9 mouse cellular contexts compared by ENCODE assay signal in the genomic region with DNA sequence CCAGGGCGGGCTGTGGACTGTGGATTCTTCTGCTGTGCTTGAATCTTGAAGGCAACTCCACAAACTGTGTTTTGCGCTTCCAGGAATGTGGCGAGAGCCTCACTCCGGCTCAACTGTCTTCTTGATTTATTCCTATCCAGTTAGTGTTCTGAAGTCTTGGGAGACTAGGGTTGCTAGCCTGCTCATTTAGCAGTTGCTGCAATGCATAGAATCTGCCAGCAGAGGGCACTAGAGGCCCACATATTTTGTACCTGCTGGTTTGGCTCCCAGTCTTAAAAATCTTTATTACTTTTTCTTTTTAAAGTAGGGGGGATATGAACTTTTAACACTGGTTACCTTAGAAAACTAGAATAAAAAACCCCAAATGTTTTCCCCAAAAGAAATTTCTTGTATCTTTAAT.
DNase-seq lines count a peak whose midpoint lies in the region; ATAC-seq and TF ChIP-seq lines count a peak whose summit lies in the region.
"Had no signal": no experiment of that assay in that cellular context is flagged by ENCODE, and none has a peak within 500 bp of the region (broad histone marks: within the 10 kb centered on the region; RNA-seq: fewer than 3 reads in every experiment).

No protein-coding gene starts in this region.

- no peaks in the 10 kb centered on the region for H3K79me2 ChIP-seq in MEL (ENCODE audit: control insufficient read depth, insufficient read depth, low read length, poor library complexity)

- H3K27ac ChIP-seq in MEL (ENCODE audit: control insufficient read depth, low read depth, low read length) = no peak overlapping the region
- no peak overlapping the region for H3K27ac ChIP-seq in embryonic facial prominence, embryonic 11.5 days (replicated peaks; ENCODE audit: low read depth, low read length)
- no peak overlapping the region for H3K27ac ChIP-seq in hindbrain, embryonic 11.5 days (ENCODE audit: low read depth, low read length)
- H3K27ac ChIP-seq: liver, embryonic 15.5 days had no signal

- no peaks in the 10 kb centered on the region for H3K4me1 ChIP-seq in MEL (ENCODE audit: control insufficient read depth in 1 of 2, insufficient read depth in 2 of 2, low read length in 2 of 2)
- H3K4me1 ChIP-seq in embryonic facial prominence, embryonic 11.5 days (ENCODE audit: control insufficient read depth, insufficient read depth, low read length) = no peaks in the 10 kb centered on the region
- no peaks in the 10 kb centered on the region for H3K4me1 ChIP-seq in hindbrain, embryonic 11.5 days (replicated peaks; ENCODE audit: control insufficient read depth, insufficient read depth, low read length)
- H3K4me1 ChIP-seq: liver, embryonic 15.5 days had no signal

- TF ChIP-seq EP300 in MEL (IDR thresholded peaks at IDR 0.05; ENCODE audit: low read depth in 1 of 2, low read length in 2 of 2) = no peak

- H3K9me3 ChIP-seq in MEL (replicated peaks; ENCODE audit: insufficient read depth, low read length) = no peaks in the 10 kb centered on the region
- H3K9me3 ChIP-seq in embryonic facial prominence, embryonic 11.5 days (replicated peaks; ENCODE audit: control insufficient read depth, low read length) = no peaks in the 10 kb centered on the region
- H3K9me3 ChIP-seq in hindbrain, embryonic 11.5 days (ENCODE audit: control insufficient read depth, low read length) = no peaks in the 10 kb centered on the region
- H3K9me3 ChIP-seq: liver, embryonic 15.5 days had no signal

- TF ChIP-seq RAD21 in MEL (IDR thresholded peaks at IDR 0.05; ENCODE audit: low read depth, low read length) = peak; percentile 89

- TF ChIP-seq POLR2A in MEL (IDR thresholded peaks at IDR 0.05; ENCODE audit: control insufficient read depth in 1 of 2, insufficient read depth in 1 of 2, low read depth in 1 of 2, low read length in 2 of 2, poor library complexity in 1 of 2) = no peak

- ATAC-seq in embryonic facial prominence, embryonic 11.5 days (replicated peaks; ENCODE audit: insufficient number of reproducible peaks, low FRiP score, low TSS enrichment, low read depth) = no peak
- 0 out of 2 replicates have a peak, but pooled peaks have one; percentile 28 for ATAC-seq in hindbrain, embryonic 11.5 days (ENCODE audit: low FRiP score)
- ATAC-seq in monocyte, adult 5-6 weeks (replicated peaks; ENCODE audit: insufficient number of reproducible peaks, low FRiP score, low TSS enrichment, poor library complexity, severe bottlenecking) = no peak

- peak; percentile 44 for DNase-seq in MEL (ENCODE audit: low read depth, low spot score)
- peak; percentile 74 to 85 for DNase-seq in adrenal gland, postnatal 36 days
- DNase-seq in embryonic facial prominence, embryonic 11.5 days (ENCODE audit: low spot score) = peak; percentile 83
- peak; percentile 81 for DNase-seq in hindbrain, embryonic 11.5 days (ENCODE audit: low spot score)
- peak; percentile 86 to 89 for DNase-seq in layer of hippocampus, postnatal 10 days (ENCODE audit: low spot score in 2 of 2)
- peak; percentile 79 for DNase-seq in mesoderm, embryonic 11.5 days (ENCODE audit: low read depth, low spot score)
- peak; percentile 9 for DNase-seq in spleen, adult 12 weeks (ENCODE audit: low spot score)

- H3K4me3 ChIP-seq in MEL (ENCODE audit: control insufficient read depth in 1 of 2, insufficient read depth in 1 of 2, low read depth in 2 of 2, low read length in 2 of 2) = no peak overlapping the region
- no peak overlapping the region for H3K4me3 ChIP-seq in embryonic facial prominence, embryonic 11.5 days (ENCODE audit: low read depth, low read length)
- no peak overlapping the region for H3K4me3 ChIP-seq in hindbrain, embryonic 11.5 days (ENCODE audit: low read depth, low read length)
- H3K4me3 ChIP-seq: liver, embryonic 15.5 days had no signal

- 30% methylated on average over 4 of the region's 4 CpGs for WGBS in embryonic facial prominence, embryonic 11.5 days
- WGBS in hindbrain, embryonic 11.5 days = 39% methylated on average over 4 of the region's 4 CpGs

- no peak overlapping the region for H3K9ac ChIP-seq in MEL (ENCODE audit: control insufficient read depth, low read depth, low read length, poor library complexity, severe bottlenecking)
- no peak overlapping the region for H3K9ac ChIP-seq in embryonic facial prominence, embryonic 11.5 days (replicated peaks; ENCODE audit: low read length)
- H3K9ac ChIP-seq in hindbrain, embryonic 11.5 days (ENCODE audit: low read depth, low read length) = no peak overlapping the region
- H3K9ac ChIP-seq: liver, embryonic 15.5 days had no signal

- no peaks in the 10 kb centered on the region for H3K27me3 ChIP-seq in MEL (ENCODE audit: control insufficient read depth in 1 of 2, insufficient read depth in 2 of 2, low read length in 2 of 2)
- H3K27me3 ChIP-seq in embryonic facial prominence, embryonic 11.5 days (ENCODE audit: control insufficient read depth, insufficient read depth, low read length) = no peaks in the 10 kb centered on the region
- no peaks in the 10 kb centered on the region for H3K27me3 ChIP-seq in hindbrain, embryonic 11.5 days (ENCODE audit: control insufficient read depth, insufficient read depth, low read length)
- H3K27me3 ChIP-seq: liver, embryonic 15.5 days had no signal

- H3K36me3 ChIP-seq in MEL (ENCODE audit: control insufficient read depth in 1 of 2, insufficient read depth in 2 of 2, low read length in 2 of 2) = no peaks in the 10 kb centered on the region
- H3K36me3 ChIP-seq in embryonic facial prominence, embryonic 11.5 days (replicated peaks; ENCODE audit: control insufficient read depth, insufficient read depth, low read depth, low read length) = no peaks in the 10 kb centered on the region
- H3K36me3 ChIP-seq in hindbrain, embryonic 11.5 days (ENCODE audit: control insufficient read depth, insufficient read depth, low read length) = no peaks in the 10 kb centered on the region
- H3K36me3 ChIP-seq: liver, embryonic 15.5 days had no signal

- peak; percentile 77 to 81 (median 77) for TF ChIP-seq CTCF in MEL (IDR thresholded peaks at IDR 0.05 in 2 of 3, conservative IDR thresholded peaks at IDR 0.05 in 1 of 3; ENCODE audit: control insufficient read depth in 1 of 3, insufficient read depth in 1 of 3, low read depth in 2 of 3, low read length in 3 of 3, poor library complexity in 1 of 3, severe bottlenecking in 1 of 3)

- no peak overlapping the region for H3K4me2 ChIP-seq in embryonic facial prominence, embryonic 11.5 days (ENCODE audit: low read depth, low read length)
- H3K4me2 ChIP-seq in hindbrain, embryonic 11.5 days (replicated peaks; ENCODE audit: low read depth, low read length) = no peak overlapping the region
- H3K4me2 ChIP-seq: liver, embryonic 15.5 days had no signal

TF ChIP-seq in MEL, 35 proteins besides CTCF, POLR2A, EP300 and RAD21:
- no peak for TF ChIP-seq HCFC1 (IDR thresholded peaks at IDR 0.05; ENCODE audit: low read depth, low read length)
- no peak for TF ChIP-seq UBTF (IDR thresholded peaks at IDR 0.05; ENCODE audit: borderline replicate concordance, insufficient read depth, low read depth, low read length)
- TF ChIP-seq NRF1 (IDR thresholded peaks at IDR 0.05; ENCODE audit: insufficient read depth, low read depth, low read length, poor library complexity, severe bottlenecking) = no peak
- no peak for TF ChIP-seq GATA1 (IDR thresholded peaks at IDR 0.05; ENCODE audit: low read depth, low read length)
- TF ChIP-seq SMC3 (IDR thresholded peaks at IDR 0.05; ENCODE audit: low read depth, low read length) = peak; percentile 70
- peak; percentile 75 for TF ChIP-seq ZC3H11A (IDR thresholded peaks at IDR 0.05; ENCODE audit: low read depth, low read length)
- TF ChIP-seq JUND (IDR thresholded peaks at IDR 0.05; ENCODE audit: low read depth, low read length) = no peak
TF ChIP-seq in MEL: peak in this region for 2.

Comparison
In these comparisons a context has a peak if more than half of its experiments do, and no peak if none do; other contexts are left out.
1. DNase-seq: peak in every context shown above with its lines; median percentile 88 in layer of hippocampus, postnatal 10 days; 83 in embryonic facial prominence, embryonic 11.5 days; 81 in hindbrain, embryonic 11.5 days; 80 in adrenal gland, postnatal 36 days; 79 in mesoderm, embryonic 11.5 days; 44 in MEL; 9 in spleen, adult 12 weeks.